In the genomic region with DNA sequence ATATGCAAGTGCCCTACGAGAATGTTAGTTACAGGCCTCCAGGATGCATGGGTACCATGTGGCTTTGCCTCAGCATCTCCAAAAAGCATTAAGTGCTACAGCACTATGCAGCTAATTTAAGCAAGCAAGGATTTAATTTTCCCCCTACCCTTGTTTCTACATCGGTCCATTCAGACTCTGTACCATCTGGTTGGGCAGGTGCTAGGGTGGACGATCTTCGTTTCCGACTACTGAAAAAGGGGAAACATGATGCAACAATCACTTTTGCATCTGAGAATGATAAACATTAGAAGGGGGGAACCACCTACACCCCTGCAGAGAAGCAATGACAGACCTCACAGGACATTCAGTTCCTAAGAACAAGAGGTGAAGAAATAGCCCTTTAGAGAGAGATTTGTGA, we compare ENCODE assay signal across 23 mouse cellular contexts.
"Had no signal": no experiment of that assay in that cellular context is flagged by ENCODE, and none has a peak within 500 bp of the region (broad histone marks: within the 10 kb centered on the region; RNA-seq: fewer than 3 reads in every experiment).

No protein-coding gene starts in this region.

- ATAC-seq: hindbrain, embryonic 16.5 days; inflammation-experienced regulatory T-cells, adult 6 months; intestine, embryonic 15.5 days; intestine, postnatal 0 days had no signal

- DNase-seq: gastrocnemius, postnatal 14 days; gastrocnemius, postnatal 36 days; heart, adult 2 months; heart, postnatal 10 days; heart, postnatal 4 days; kidney, adult 18-20 months; kidney, adult 8-10 months; kidney, postnatal 10 days; kidney, postnatal 25 days; layer of hippocampus, adult 9-11 months; layer of hippocampus, postnatal 36 days; left cerebral cortex, postnatal 4 days had no signal

- H3K4me3 ChIP-seq: heart, adult 2 months; heart, embryonic 10.5 days; heart, embryonic 12.5 days; hindbrain, embryonic 10.5 days; hindbrain, embryonic 12.5 days; intestine, embryonic 15.5 days; limb, embryonic 13.5 days; limb, embryonic 15.5 days; liver, embryonic 12.5 days had no signal

- H3K9me3 ChIP-seq: heart, embryonic 10.5 days; heart, embryonic 12.5 days; hindbrain, embryonic 10.5 days; hindbrain, embryonic 12.5 days; intestine, embryonic 15.5 days; limb, embryonic 13.5 days; limb, embryonic 15.5 days; liver, embryonic 12.5 days had no signal

- H3K4me1 ChIP-seq: intestine, embryonic 15.5 days had no signal

- H3K27me3 ChIP-seq: heart, embryonic 12.5 days; hindbrain, embryonic 12.5 days; intestine, embryonic 15.5 days; limb, embryonic 13.5 days; limb, embryonic 15.5 days; liver, embryonic 12.5 days had no signal
